Mouse (Mus musculus): ENCODE data around the gene Ackr4. TPM values are rescaled to one million over a fixed set of nuclear protein-coding genes. Genes with fewer than 3 reads are reported as not detected.

Ackr4 gene
- total and polyA plus RNA-seq, 3 experiments, result 0.10 to 0.27 TPM; not detected in 1

GRCm38 (mm10) chr9:104130141-104130755 is 3.5 kb upstream of the Ackr4 start:
- no peak overlapping the region for H3K9ac ChIP-seq (ENCODE audit: control insufficient read depth, low read depth, low read length, poor library complexity, severe bottlenecking)
- H3K27ac ChIP-seq (ENCODE audit: control insufficient read depth, low read depth, low read length), result no peak overlapping the region
- H3K79me2 ChIP-seq (ENCODE audit: control insufficient read depth, insufficient read depth, low read length, poor library complexity), result no peaks in the 10 kb centered on the region
- no peaks in the 10 kb centered on the region for H3K9me3 ChIP-seq (replicated peaks; ENCODE audit: insufficient read depth, low read length)
- no peak overlapping the region for H3K4me3 ChIP-seq (ENCODE audit: control insufficient read depth in 1 of 2, insufficient read depth in 1 of 2, low read depth in 2 of 2, low read length in 2 of 2)
- no peaks in the 10 kb centered on the region for H3K4me1 ChIP-seq (ENCODE audit: control insufficient read depth in 1 of 2, insufficient read depth in 2 of 2, low read length in 2 of 2)
- no peak for DNase-seq (ENCODE audit: low read depth, low spot score)
- no peaks in the 10 kb centered on the region; a peak in 1 of 4 replicates for H3K27me3 ChIP-seq (ENCODE audit: control insufficient read depth in 1 of 2, insufficient read depth in 2 of 2, low read length in 2 of 2)
- no peak for TF ChIP-seq POLR2AphosphoS2 (IDR thresholded peaks at IDR 0.05; ENCODE audit: low read length)
- no peaks in the 10 kb centered on the region for H3K36me3 ChIP-seq (ENCODE audit: control insufficient read depth in 1 of 2, insufficient read depth in 2 of 2, low read length in 2 of 2)

DNA sequence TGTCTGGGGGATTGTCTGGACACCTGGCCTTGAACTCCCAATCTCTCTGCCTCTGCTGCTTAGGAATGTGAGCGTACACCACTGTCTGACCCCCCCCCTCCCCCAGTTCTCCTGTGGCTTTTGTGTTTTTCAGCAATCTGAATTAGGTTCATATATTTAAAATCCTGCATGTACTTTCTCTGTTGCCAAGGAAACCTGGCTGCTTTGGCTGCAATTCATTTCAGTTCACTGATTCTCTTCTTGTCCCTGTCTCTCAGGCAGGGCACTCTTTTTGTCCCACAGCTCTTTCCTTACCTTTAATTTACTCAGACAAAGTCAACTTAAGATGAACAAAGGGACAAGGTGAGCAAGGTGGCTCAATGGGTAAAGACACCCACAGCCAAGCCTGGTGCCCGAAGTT is 1.4 kb upstream of the Ackr4 start:
- DNase-seq (ENCODE audit: low read depth, low spot score), result no peak
- no peaks in the 10 kb centered on the region for H3K4me1 ChIP-seq (ENCODE audit: control insufficient read depth in 1 of 2, insufficient read depth in 2 of 2, low read length in 2 of 2)
- H3K9me3 ChIP-seq (replicated peaks; ENCODE audit: insufficient read depth, low read length), result no peaks in the 10 kb centered on the region
- no peak overlapping the region for H3K4me3 ChIP-seq (ENCODE audit: control insufficient read depth in 1 of 2, insufficient read depth in 1 of 2, low read depth in 2 of 2, low read length in 2 of 2)
- no peak for TF ChIP-seq TAL1 (IDR thresholded peaks at IDR 0.05; ENCODE audit: low read length)
- no peak for TF ChIP-seq MAFK (IDR thresholded peaks at IDR 0.05; ENCODE audit: borderline replicate concordance, low read depth, low read length)
- no peak for TF ChIP-seq MYB (IDR thresholded peaks at IDR 0.05; ENCODE audit: low read depth, low read length)
- TF ChIP-seq TBP (IDR thresholded peaks at IDR 0.05; ENCODE audit: low read depth, low read length), result no peak
- TF ChIP-seq GATA1 (IDR thresholded peaks at IDR 0.05; ENCODE audit: low read depth, low read length), result no peak
- TF ChIP-seq MAZ (IDR thresholded peaks at IDR 0.05; ENCODE audit: low read depth, low read length), result no peak
- no peak for TF ChIP-seq MAX (IDR thresholded peaks at IDR 0.05; ENCODE audit: low read length)
- TF ChIP-seq USF2 (IDR thresholded peaks at IDR 0.05; ENCODE audit: borderline replicate concordance in 1 of 2, insufficient read depth in 1 of 2, low read depth in 1 of 2, low read length in 2 of 2), result no peak
- no peak for TF ChIP-seq ELF1 (IDR thresholded peaks at IDR 0.05; ENCODE audit: low read depth, low read length)
- TF ChIP-seq SMC3 (IDR thresholded peaks at IDR 0.05; ENCODE audit: low read depth, low read length), result no peak
- TF ChIP-seq TCF12 (IDR thresholded peaks at IDR 0.05; ENCODE audit: low read depth, low read length), result no peak
- TF ChIP-seq UBTF (IDR thresholded peaks at IDR 0.05; ENCODE audit: borderline replicate concordance, insufficient read depth, low read depth, low read length), result no peak
- TF ChIP-seq BHLHE40 (IDR thresholded peaks at IDR 0.05; ENCODE audit: borderline replicate concordance, low read depth, low read length), result no peak
- TF ChIP-seq ZMIZ1 (IDR thresholded peaks at IDR 0.05; ENCODE audit: low read depth, low read length), result no peak
- H3K79me2 ChIP-seq (ENCODE audit: control insufficient read depth, insufficient read depth, low read length, poor library complexity), result no peaks in the 10 kb centered on the region
- H3K9ac ChIP-seq (ENCODE audit: control insufficient read depth, low read depth, low read length, poor library complexity, severe bottlenecking), result no peak overlapping the region
- H3K27me3 ChIP-seq (ENCODE audit: control insufficient read depth in 1 of 2, insufficient read depth in 2 of 2, low read length in 2 of 2), result no peaks in the 10 kb centered on the region; a peak in 1 of 4 replicates
- no peak overlapping the region for H3K27ac ChIP-seq (ENCODE audit: control insufficient read depth, low read depth, low read length)
- H3K36me3 ChIP-seq (ENCODE audit: control insufficient read depth in 1 of 2, insufficient read depth in 2 of 2, low read length in 2 of 2), result no peaks in the 10 kb centered on the region
